Mouse (Mus musculus): ENCODE results near the gene Ccnj.
A peak's percentile ranks its signal among the peaks of the same experiment; 100 is the strongest.

Gene Ccnj

DNA sequence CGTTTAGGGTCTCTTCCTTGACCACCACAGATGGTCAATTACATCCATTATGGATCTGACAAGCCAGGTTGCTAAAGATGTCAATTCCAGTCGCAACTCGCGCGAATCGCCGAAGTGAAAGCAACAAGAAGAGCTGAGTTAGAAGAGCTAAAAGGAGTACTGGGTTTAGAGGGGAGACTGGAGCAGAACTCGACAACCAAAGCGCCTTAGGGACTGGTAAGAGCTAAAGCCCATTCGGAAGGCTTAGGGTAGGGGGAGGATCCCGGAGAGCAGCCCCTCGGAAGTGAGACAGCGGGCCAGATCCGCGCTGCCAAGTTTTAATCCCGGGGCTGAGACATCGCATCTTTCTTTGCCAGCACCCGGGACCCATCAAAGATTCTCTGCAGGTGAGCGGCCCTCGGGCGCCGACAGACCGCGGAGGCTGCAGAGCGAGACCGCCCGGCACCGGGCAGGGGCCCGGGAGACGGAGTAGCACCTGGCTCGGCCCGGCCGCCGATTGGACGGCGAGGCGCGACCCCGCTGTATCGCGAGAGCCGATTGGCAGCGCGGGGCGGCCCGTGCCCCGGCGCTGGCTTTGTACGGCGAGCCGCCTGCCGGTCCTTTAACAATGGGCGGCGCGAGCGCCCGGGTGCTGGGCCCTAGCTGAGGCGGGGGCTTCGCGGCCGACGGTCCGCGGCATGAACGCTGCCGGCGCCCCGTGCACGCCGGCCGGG lies at the start of gene Ccnj:
Gene Ccnj (plus strand): TSS at position 577 of the 713 bp plus-strand sequence.
- DNase-seq (ENCODE audit: low spot score in 2 of 2) = peak; percentile 81 to 92

DNA sequence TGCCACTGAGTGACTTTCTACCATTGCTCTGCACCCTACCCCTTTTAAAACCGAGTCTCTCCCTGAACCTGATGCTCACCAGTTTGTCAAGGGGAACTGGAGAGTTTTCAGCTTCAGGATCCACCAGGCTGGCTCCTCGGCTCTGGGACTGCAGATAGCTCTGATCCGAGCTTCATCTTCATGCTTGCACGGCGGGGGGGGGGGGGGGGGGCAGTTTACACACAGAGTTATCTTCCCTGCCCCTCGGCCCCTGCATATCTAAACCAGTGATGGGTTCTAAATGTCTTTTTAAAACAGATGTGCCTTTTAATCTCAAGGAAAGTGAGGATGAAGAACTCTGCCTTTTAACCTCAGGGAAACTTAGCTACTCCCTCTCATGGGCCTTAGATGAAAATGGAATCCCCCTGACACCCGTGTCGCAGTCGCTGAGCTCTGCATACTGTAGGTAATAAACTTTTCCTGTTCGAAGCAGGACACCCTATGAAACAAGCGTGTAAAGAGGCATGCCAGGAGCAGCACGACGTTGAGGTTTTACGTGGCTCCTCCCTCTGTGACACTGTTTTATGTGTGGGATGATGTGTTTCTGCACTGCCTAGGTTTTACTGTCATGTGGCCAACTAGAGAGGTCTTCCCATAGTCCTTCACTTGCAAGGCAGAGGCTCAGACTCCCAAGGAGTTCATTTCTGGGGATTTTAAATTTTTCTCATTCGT lies 42.9 kb upstream of the Ccnj start:
- DNase-seq (ENCODE audit: low spot score in 2 of 2) = no peak

DNA sequence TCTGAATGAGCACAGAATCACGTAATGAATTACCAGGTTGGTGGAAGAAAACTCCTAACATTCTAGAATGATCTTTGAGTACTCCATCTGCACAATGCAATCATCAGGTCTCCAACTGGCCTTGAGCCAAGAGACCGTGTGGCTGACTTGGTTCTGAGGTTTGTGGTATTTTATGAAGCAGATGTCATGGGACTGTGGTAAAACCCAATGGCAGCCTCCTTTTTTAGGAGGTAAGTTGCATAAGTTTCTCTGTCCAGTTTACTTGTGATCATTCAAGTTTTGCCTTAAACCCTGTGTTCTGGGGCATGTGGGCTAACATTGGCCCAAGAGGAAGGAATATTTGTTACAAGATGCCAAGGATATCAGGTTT lies 42.4 kb upstream of the Ccnj start:
- DNase-seq (ENCODE audit: low spot score in 2 of 2) = no peak

DNA sequence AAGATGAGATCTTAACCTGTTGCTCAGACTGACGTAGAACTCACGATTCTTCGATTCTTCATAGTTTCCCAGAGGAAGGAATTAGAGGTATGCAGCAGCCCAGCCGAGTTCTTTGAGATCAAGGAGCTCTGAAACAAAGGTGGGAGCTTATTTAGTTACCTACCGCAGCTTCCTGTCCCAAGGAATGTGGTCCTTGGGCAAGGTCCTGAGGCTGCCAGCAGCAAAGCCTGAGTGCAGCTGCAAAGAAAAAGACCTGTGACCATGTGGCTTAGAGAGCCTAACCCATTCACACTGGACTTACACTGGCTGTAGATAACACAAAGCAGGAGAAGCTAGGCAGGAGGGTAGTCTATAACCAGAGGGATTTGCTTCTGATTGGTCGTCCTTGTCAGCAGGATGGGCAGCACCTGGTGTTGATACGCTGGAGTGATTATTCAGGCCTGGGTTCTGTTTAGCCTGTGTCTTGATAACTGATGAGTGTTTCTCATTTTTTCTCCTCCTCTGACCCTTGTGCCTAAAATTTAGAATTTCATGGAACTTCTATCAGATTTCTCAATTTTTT lies 25.8 kb upstream of the Ccnj start:
- DNase-seq (ENCODE audit: low spot score in 2 of 2) = no peak

- no peak for DNase-seq (ENCODE audit: low spot score in 2 of 2)
These were observed 21.2 kb upstream of the Ccnj start for GRCm38 (mm10) chr19:40809858-40810257.

GRCm38 (mm10) chr19:40811840-40812239 lies 19.2 kb upstream of the Ccnj start:
- no peak for DNase-seq (ENCODE audit: low spot score in 2 of 2)

GRCm38 (mm10) chr19:40812778-40813177 lies 18.3 kb upstream of the Ccnj start:
- DNase-seq (ENCODE audit: low spot score in 2 of 2) = no peak

DNA sequence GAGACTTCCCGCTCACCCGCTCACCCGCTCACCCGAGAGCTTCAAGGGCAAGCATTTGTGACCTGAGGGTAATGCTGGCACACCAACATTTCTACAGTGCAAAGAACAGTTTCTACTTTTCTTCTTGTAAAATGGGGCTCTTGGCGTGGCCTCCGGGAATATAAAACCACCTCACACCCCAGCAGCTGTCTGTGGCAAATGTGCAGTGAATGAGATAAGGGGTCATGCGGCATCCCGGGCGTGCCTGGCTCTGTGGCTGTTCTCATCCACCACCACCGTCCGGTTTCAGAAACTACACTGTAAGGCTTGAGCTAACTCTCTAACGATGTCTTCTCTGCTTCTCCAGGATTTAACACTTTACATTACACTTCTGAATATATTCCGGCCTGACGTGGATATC lies 17.7 kb upstream of the Ccnj start:
- no peak for DNase-seq (ENCODE audit: low spot score in 2 of 2)

GRCm38 (mm10) chr19:40815645-40816183 lies 15.4 kb upstream of the Ccnj start:
- no peak for DNase-seq (ENCODE audit: low spot score in 2 of 2)

GRCm38 (mm10) chr19:40817901-40818532 lies 13.1 kb upstream of the Ccnj start:
- DNase-seq (ENCODE audit: low spot score in 2 of 2) = no peak

GRCm38 (mm10) chr19:40818764-40819163 lies 12.3 kb upstream of the Ccnj start:
- DNase-seq (ENCODE audit: low spot score in 2 of 2) = no peak

GRCm38 (mm10) chr19:40821306-40821825 lies 9.7 kb upstream of the Ccnj start:
- no peak for DNase-seq (ENCODE audit: low spot score in 2 of 2)

DNA sequence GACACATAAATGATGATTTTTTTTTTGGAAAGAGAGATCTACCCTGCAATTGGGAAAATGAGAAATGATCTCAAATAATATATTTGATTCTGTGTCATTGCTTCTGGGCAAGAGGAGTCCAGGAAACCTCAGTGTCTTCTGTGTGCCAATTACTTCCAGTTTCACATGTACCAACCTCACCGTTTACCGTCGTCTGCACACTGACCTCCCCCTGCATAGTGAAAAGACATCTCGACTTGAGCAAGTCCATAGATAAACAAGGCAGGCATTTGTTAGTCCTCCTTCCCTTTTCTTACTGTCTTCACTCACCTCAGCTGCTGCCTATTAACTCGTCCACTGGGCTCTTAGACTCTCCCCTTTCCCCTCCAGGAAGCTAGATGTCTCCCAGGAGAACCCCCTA lies 5.4 kb upstream of the Ccnj start:
- DNase-seq (ENCODE audit: low spot score in 2 of 2) = no peak

GRCm38 (mm10) chr19:40826735-40827134 lies 4.3 kb upstream of the Ccnj start:
- DNase-seq (ENCODE audit: low spot score in 2 of 2) = no peak

DNA sequence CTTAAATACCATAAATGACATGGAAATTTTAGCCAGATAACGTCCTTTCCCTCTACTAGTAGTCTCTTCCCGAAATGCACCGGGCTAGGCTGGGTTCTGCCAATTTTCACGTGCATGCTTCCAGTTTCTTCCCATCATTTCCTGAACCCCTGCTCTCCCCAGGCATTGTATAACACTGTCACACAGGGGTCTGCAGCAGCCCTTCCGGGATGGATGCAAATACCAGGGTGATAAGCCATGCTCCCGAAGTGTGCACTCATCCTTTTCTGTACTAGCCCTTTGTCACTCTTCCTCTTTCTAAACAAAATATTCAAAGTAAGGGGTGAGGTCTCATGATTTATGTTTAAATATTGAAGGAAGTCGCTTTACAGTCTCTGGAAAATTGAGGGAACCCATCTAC lies 881 bp upstream of the Ccnj start:
- no peak for DNase-seq (ENCODE audit: low spot score in 2 of 2)

DNA sequence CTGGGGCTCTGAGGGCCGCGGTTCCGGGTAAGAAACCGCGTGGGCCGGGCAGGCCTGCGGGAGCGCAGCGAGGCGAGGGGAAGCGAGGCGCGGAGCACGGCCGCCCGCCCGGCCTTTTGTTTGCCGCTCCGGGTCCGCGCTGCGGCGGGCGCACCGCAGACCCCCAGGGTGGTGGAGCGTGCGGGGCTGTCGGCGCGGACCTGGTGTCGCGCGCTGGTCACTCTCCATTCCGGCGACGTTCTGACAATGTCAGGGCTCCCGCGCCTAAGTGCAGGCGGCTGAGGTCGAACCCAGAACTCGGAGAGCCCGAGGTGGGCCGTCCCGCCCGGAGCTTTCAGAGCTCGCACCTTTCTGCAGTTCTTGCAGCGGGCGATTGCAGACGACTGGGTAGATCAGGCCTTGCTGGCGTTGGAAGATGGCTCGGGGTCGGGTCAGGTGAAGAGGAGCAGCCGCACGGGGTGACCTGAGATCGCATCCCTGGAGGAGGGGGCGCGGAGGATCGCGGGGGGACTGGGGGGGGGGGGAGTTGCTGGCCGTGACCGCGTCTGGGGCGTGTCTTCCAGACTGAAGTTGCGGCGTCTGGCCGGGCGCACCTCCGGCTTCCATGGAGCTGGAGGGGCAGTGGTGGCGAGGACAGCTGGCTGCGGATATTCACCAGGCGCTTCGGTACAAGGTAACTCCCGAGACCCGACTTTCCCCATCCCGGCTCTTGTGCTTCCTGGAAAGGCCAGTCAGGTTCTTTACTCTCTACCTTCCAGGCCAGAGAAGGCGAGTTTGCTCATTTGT lies 530 bp downstream of the Ccnj start:
- DNase-seq (ENCODE audit: low spot score in 2 of 2) = peak in 1 of 2 experiments; percentile 9

DNA sequence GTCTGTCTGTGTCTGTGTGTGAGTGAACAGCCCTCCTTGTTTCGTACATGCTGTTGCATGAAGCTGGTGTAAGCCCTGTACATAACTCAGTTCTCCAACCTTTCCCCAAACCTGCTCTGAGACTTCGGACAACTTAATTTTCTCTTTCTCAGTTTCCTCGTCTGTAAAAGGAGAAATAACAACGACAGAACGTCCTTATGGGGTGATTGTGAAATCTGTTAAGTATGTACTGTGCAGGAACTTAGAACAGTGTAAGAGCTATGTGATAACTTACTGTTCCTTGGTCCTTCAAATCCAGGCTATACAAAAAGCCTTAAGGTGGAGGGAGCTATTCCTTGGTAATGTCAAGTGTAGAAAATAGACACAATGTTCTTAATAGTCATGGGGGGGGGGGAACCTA lies 1.3 kb downstream of the Ccnj start:
- DNase-seq (ENCODE audit: low spot score in 2 of 2) = no peak

GRCm38 (mm10) chr19:40834436-40834835 lies 3.4 kb downstream of the Ccnj start:
- no peak for DNase-seq (ENCODE audit: low spot score in 2 of 2)

- no peak for DNase-seq (ENCODE audit: low spot score in 2 of 2)
These were observed 7.1 kb downstream of the Ccnj start for GRCm38 (mm10) chr19:40838205-40838604.

GRCm38 (mm10) chr19:40840303-40840702 lies 9.2 kb downstream of the Ccnj start:
- DNase-seq (ENCODE audit: low spot score in 2 of 2) = no peak

- DNase-seq (ENCODE audit: low spot score in 2 of 2) = no peak
These were observed 10.0 kb downstream of the Ccnj start for GRCm38 (mm10) chr19:40841083-40841482.

All from frontal cortex, postnatal 10 days (tissue).